Mouse (Mus musculus) right cerebral cortex, postnatal 4 days (tissue): ENCODE data around the gene Ucn3.

Source experiments
- DNase-seq: peaks from one replicate; pipeline ENCODE4 v3.0.0-alpha.2; 2022

Gene Ucn3

GRCm38 (mm10) chr13:3891479-3892087, 53.6 kb downstream of the Ucn3 start:
- DNase-seq, result no peak
